Mouse (Mus musculus) G1E-ER4 (cell line): ENCODE data around the gene Elk1. TPM values are rescaled to one million over a fixed set of nuclear protein-coding genes. Genes with fewer than 3 reads are reported as not detected.

Experiments used
- GATA1 ChIP-seq: IDR thresholded peaks from one replicate; pipeline ENCODE4 v1.8.0; 2012; ENCODE audit warnings: low read length, inconsistent platforms
- polyA plus RNA-seq: library from polyadenylated mRNA; stranded (reverse); fragments of >175 nt; gene quantifications from 2 replicates; pipeline ENCODE4 v1.2.3, GENCODE M21; 2012

The Elk1 gene
- 15.0 and 17.8 TPM in 2 replicates for polyA plus RNA-seq

DNA sequence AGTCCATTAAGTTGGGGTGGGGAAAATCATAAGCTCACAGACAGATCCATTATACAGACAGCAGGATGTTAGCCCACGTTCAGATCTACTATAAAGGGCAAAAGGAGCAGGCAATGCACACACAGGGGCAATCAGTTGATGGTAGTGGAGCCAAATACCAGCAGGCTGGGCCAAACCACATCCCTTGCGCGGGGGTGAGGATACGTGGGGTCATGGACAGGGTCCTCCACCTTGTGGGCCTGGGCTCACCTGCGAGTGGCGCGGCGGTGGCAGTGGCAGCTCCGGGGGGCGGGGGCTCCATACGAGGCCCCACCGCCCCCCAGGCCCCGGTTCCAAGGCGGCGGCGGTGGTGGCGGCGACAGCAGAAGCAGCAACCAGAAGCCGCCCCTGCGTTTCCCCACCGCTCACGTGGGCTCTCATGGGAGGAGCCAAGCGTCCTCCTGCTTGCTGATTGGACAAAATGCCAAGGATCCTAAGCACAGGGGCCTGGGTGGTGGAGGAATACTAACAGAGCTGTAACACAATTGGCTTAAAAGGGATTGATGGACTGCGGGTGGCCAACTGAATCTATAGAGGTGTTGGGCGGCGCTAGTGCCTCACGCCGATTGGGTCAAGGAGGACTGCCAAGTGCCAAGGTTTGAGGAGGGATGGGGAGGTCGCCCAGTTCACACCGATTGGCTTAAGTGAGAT, at the start of gene Elk1:
Elk1 (minus strand) TSS at position 418 of the 690 bp plus-strand sequence.
- TF ChIP-seq GATA1, result no peak

GRCm38 (mm10) chrX:20980901-20981300, 30.5 kb upstream of the Elk1 start:
- no peak for TF ChIP-seq GATA1

DNA sequence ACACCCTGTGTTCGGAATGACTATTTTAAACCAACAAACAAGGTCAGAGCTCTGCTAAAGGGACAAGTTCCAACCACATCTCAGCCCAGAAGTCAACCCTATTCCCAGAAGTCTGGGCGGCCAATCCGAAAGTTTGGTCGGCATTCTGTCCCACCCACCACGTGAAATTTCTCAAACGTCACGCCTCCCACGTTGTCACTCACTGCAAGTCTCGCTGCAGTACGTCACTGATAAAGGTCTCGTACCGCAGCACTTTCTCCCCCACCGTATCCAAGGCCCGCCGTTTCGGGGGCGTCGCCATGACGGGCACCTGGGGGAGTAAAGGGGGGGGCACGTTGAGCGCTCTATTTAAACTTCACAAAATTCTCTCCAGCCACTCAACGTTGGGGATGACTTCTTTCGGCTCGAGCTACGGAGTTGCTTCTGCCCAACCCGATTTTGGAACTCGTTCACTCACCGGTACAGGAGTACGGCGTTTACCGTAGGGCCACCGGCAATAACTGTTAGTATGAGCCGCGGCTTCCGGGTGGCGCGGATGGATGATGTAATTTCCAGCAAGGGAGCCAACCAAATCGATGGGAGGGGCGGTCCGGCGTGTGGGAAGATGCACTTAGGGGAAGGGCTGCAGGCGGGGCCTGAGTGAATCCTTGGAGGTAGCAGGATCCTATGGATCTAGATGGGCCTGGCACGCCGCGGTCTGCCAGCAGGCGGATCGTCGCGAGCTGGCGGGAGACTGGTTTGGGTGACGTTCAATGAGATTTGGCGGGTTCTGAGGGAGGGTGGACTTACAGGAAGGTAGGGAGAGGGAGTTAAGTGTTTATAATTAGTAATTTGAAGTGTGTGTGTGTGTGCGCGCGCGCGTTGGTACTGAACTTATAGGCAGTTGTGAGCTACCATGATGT, 11.3 kb upstream of the Elk1 start, which contains the start of gene Uxt:
Uxt (minus strand) TSS at position 541 of the 902 bp plus-strand sequence.
- TF ChIP-seq GATA1, result no peak

DNA sequence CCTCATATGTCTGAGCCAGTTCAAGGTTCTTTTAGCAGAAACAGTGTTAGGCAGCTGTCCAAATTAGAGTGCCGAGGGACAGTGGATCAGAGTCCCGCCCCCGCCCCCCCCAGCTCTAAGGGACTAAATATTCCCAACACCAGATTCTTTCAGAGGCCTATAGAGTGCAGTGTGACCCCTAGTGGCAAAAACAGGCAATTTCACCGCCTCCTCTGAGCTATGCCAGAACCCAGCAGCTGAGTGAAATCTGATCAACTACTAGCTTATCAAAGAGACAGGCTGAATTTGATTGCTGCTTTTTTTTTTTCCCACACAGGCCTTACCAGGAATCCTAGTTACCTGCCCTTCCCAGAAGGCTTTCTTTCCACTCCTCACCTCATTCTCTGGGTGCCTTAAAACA, 4.4 kb downstream of the Elk1 start:
- TF ChIP-seq GATA1, result no peak

- TF ChIP-seq GATA1, result no peak
Observed at GRCm38 (mm10) chrX:20931963-20932362, 18.4 kb downstream of the Elk1 start.

DNA sequence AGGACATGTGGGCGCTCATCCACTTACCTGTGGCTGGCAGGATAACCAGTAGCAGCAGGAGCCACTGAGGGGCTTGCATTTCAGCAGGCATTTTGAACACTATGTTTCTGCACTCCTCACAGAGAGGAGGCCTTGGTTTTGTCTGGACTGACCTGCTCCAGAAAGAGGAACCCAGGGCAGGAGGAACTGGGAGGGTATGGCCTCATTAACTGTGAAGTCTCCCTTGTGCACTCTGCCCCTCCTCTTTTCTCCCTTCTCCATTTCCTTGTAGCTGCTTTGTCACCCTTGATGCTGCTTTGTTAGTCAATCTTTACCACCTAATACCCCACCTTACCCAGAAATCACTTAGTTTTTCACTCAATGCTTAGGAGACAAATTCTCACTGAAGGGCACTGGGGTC, 19.0 kb downstream of the Elk1 start, which contains the start of gene Cfp:
Cfp (minus strand) TSS at position 192 of the 400 bp plus-strand sequence.
- TF ChIP-seq GATA1, result no peak

DNA sequence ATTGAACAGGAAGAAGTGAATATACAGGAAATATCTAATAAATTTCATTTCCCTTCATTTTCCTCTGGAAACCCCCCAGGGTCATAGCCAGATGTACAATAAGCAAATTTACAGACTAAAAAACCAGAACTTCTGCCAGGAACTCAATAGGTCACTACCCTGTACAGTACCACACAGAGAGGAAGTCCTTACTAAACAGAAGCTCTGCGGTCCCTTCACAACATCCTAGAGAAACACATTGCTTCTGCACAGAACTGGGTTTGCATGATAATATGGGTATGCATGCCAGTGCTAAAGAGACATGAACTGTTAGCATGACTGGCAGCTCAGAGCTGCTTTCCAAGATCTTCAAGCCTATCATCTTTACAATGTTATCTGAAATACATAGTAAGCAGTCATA, 20.5 kb downstream of the Elk1 start:
- TF ChIP-seq GATA1, result no peak

DNA sequence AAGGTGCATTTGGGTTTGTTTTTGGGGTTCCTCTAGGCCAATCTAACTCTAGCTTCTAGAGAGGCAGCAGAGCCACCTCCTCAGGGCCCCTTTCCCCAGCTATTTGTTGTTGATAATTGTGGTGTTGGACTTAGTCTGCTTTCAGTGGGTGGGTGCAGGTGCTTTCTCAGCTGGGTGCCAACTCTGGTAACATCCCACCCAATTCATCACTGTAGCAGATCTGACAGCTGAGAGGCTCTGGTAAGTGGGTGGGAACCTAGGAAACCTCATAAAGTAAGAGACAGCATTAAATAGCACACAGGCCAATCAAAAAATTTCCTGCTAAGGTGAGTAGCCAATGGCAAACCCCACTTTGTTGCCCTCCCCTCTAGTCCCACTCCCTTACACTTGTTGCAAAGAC, 25.4 kb downstream of the Elk1 start:
- TF ChIP-seq GATA1, result no peak

DNA sequence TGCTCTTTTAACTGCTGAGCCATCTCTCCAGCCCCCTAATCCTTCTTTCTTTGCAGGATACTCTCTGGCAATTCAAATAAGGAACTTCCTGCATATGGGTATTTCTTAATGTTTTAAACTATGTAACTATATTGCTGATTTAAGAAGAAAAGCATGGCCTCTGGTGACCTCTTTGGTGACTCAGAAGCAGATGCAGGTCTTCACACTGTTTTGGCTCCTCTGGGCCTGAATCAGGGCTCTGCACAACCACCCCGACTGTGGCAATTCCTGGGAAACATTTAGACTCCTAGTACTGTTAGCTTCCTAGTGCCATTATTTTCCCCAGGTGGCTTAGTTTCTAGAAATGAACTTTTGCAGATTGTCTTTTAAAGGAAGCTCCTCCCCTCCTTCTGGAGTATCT, 26.9 kb downstream of the Elk1 start:
- no peak for TF ChIP-seq GATA1

DNA sequence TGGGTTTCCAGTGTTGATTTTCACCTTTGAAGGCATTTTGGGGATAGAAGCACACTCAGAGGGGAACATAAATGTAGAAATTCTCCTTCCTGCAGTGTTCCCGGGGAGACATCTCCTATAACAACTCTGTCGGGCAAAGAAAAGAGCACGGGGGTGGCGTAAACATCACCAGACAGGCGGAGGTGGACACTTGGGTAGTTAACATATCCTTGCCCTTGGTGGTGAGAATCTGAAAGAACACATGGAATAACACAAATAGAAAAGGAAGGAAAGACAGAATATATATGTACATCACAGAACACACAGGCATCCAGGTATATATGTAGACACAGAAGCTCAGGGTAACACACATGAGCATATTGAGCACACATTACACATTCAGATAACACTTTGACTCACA, 29.0 kb downstream of the Elk1 start:
- TF ChIP-seq GATA1, result no peak

- TF ChIP-seq GATA1, result no peak
Observed at GRCm38 (mm10) chrX:20920844-20921364, 29.5 kb downstream of the Elk1 start, which contains the start of gene Syn1. Gene Syn1, minus strand, starts transcription at chrX:20921004.

DNA sequence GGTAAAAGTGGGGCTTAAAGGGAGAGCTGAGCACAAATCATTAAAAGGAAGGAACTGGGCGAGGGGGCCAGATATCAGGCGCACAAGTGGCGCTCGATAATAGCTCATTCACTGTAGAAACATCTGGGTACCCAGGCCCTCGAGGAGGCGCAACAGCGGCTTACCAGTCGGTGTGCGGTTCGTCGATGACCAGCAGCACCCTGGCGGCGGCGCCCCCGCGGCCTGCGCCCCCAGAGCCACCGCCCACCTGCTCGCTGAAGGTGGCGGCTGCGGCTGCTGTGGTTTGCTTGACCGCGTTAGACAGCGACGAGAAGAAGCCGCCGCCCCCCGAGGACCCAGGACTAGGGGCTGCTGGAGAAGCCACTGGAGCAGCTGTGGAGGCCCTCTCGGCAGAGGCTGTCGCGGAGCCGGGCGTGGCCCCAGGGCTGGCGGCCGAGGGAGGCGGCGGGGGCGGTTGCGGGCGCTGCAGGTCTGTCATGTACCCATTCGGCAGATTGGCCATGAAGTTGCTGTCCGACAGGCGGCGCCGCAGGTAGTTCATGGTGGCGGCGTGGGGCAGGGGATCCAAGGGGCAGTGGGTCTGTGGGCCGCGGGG, 30.1 kb downstream of the Elk1 start:
- TF ChIP-seq GATA1, result no peak

DNA sequence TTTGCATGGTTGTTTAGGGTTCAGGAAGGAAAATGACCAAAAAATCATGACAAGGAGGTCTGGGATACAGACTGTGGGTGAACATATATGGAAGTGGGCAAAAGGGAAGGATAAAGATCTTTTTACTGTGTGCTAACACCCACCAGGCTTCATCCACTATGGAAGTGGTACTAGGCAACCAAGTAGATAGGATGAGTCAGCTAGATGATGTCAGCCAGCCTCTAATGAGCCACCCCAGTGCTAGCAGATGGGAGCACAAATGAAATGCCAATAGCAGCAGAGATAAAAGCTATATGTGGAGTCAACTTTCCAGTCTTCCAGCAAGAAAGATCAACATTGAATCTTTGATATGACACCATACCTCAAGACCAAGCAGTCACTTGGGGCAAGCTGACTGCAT, 35.3 kb downstream of the Elk1 start:
- no peak for TF ChIP-seq GATA1

GRCm38 (mm10) chrX:20913726-20914125, 36.7 kb downstream of the Elk1 start:
- no peak for TF ChIP-seq GATA1

DNA sequence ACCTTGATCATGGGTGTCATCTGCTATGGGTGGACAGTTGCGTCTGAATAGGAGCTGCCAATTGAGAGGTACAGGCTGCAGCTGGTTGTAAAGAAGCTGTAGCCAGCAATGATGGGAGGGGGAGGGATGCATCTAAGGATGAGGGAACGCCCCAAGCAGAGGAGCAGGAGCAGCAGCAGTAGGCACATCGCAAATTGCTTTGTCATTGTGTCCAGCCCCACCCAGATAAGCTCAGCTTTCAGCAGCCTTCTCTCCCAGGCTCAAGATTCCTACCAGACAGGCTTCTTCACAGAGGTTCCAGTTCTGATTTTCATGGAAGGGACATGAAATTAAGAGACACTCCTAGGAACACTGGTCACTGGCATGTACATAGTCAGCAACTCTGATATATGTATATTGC, 40.3 kb downstream of the Elk1 start:
- no peak for TF ChIP-seq GATA1

Other genes starting within 250 kb of the Elk1 start
- 10.1 and 10.8 TPM in 2 replicates for gene Usp11, start 246.7 kb downstream of the Elk1 start, polyA plus RNA-seq
- gene Araf, start 152.8 kb downstream of the Elk1 start, polyA plus RNA-seq, result 12.7 and 47.6 TPM in 2 replicates
- not detected in 2 replicates for gene Timp1, start 80.4 kb downstream of the Elk1 start, polyA plus RNA-seq
- not detected in 2 replicates for gene Syn1, start 29.6 kb downstream of the Elk1 start, polyA plus RNA-seq
- gene Cfp, start 19.1 kb downstream of the Elk1 start, polyA plus RNA-seq, result 3.8 and 5.4 TPM in 2 replicates
- 20.6 and 35.5 TPM in 2 replicates for gene Uxt, start 11.4 kb upstream of the Elk1 start, polyA plus RNA-seq
- 0.08 and 0.19 TPM in 2 replicates for gene Zfp182, start 111.7 kb upstream of the Elk1 start, polyA plus RNA-seq
- not detected in 2 replicates for gene Spaca5, start 117.8 kb upstream of the Elk1 start, polyA plus RNA-seq
- gene Zfp300, start 138.9 kb upstream of the Elk1 start, polyA plus RNA-seq, result not detected in 2 replicates
- gene Ssxa1, start 165.2 kb upstream of the Elk1 start, polyA plus RNA-seq, result not detected in 2 replicates
- not detected in 2 replicates for gene Gm21876, start 225.0 kb upstream of the Elk1 start, polyA plus RNA-seq